Mouse (Mus musculus): Measurements from ENCODE around the gene Wdr81.

Gene Wdr81

DNA sequence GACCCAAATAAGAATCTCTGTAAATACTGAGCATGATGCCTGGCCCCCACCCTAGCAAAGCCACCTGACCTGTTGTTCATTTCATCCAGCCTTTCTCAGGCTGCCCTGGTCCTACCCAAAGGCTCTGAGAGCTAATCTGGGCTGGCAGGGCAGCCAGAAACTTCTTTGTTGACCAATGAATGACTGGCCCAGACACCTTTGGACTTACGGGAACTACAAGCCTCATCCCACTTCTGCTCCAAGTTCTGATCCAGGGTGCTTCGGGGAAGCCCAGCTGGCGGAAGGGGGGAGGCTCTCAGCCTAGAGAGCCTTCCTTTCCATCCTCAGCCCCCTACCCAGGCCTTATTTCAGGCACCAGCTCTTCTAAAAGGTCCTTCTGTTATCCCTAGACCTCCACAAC lies 15.7 kb downstream of the Wdr81 start:
- in situ Hi-C loops (cut with MboI, MseI) = no loop called here

DNA sequence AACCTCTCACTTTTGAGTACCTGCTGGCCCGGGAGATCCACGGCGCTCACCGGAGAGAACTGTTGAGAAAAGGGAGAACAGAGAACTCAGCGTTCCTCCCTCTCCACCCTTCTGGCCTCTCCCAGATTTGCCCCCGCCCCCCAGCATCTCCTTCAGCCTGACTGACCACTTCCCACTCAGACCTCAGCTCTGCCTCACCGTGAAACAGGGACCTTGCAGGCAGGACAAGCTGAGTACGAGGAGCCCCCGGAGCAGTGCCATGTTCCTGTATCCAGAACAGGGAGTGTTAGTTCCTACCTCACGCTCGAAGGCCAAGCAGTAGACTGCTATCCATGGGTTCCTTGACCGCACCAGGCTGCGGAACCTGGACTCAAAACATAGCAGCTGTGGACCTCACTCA lies 16.3 kb downstream of the Wdr81 start:
- in situ Hi-C loops (cut with MboI, MseI) = no loop called here

DNA sequence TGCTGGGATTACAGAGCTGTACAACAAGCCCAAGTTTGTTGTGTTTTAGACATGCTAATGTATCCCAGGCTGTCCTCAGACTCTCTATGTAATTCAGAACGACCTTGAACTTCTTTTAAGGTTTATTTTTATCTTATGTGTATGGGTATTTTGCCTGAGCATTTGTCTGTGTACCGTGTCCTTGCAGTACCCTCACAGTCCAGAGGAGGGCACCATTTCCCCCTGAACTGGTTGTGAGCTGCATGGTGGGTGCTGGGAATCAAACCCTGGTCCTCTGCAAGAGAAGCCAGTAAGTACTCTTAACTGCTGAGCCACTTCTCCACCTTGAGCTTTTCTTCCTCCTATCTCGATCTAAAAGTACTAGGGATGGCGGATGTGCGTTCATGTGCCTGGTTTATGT lies 20.4 kb downstream of the Wdr81 start:
- in situ Hi-C loops (cut with MboI, MseI) = no loop called here

DNA sequence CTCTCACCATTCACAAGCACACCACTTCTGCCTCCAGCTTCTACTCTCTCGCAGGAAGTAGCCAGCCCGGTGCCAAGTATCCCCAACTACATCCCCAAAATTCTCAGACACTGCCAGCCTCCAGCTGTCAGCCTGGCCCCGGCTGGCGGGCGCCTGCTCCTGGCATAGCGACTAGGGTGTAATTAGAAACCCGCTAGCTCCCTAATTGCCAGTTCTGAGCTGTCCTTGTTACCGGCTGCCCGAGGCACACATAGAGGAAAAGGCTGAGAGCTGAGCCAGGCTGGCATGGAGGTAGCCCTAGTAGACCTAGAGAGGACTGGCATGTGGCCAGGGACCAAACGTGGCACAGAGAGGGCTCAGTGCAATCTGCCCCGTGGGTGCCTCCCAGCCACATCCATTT lies 23.2 kb downstream of the Wdr81 start:
- in situ Hi-C loops (cut with MboI, MseI) = no loop called here

DNA sequence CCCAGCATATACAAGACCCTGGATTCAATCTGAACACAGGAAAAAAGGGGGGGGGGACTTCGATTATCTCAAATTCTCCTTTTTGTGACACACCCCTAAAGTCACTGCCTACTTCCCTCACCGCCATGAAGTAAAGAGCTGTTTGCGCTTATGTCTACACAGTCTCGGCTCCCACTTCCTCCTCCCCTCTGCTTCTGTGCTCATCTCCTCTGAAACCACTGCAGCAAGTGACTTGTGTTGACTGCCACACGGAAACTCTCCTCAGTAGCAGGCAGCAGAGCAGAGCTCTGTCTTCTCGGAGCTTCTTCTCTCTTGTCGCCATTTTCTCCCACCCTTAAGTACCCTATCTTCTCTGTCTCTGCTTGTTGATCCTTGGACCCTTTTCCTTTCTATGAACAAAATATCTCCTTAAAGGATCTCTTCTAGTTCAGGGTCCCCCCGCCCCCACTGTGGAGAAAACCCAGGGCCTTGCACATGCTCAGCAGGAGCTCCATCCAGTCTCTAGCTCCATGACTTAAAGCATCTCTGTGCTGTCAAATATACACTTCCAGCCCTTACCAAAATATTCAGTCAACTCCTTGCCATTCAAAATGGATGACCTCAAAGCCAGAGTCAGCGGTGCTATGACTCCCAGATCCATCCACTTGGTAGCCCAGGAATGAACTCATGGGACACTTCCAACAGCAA lies 25.4 kb downstream of the Wdr81 start:
- in situ Hi-C loops (cut with MboI, MseI) = no loop called here

DNA sequence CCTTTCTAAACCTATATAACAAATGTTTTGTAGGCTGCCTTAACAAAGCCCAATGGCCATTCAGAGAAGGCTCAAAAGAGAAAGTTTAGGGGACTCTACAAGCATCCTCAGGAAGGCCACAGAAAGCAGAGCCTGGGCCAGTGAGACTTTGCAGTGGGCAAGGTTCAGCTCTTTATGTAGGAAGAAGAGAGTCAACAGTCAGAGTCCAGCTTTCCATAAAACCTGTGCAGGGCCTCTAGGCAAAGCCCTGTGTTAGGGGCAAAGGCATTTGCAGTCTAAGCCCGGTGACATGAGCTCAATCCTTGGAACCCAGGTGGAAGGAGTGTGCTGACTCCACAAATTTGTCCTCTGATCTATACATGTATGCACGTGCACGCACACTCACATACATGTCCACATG lies 30.1 kb downstream of the Wdr81 start:
- in situ Hi-C loops (cut with MboI, MseI) = no loop called here

DNA sequence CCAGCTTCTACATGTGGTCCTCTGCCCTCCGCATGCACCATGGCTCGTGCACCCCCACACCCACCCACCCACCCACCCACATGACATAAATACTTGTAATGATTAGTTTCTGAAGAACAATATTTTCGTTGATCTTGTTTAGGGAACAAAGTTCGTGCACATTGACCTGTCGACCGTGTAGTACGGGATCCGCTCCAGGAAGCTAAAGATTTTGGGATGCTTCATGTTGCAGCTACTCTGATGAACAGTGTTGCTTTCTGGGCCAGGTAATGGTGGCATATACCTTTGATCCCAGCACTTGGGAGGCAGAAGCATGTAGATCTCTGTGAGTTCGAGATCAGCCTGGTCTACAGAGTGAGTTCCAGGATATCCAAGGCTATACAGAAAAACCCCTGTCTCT lies 30.5 kb downstream of the Wdr81 start:
- in situ Hi-C loops (cut with MboI, MseI) = no loop called here

DNA sequence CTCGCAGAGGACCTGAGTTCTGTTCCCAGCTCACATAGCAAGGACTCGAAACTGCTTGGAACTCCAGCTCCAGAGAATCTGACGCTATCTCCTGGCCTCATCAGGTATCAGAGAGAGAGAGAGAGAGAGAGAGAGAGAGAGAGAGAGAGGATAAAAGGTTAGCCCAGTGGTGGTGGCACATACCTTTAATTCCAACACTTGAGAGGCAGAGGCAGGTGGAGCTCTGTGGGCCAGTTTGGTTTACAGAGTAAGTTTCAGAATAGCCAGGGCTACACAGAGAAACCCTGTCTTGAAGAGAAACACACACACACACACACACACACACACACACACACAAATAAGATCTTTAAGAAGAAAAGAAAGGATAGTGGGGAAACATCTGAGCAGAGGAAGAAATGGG lies 31.4 kb downstream of the Wdr81 start:
- in situ Hi-C loops (cut with MboI, MseI) = no loop called here

DNA sequence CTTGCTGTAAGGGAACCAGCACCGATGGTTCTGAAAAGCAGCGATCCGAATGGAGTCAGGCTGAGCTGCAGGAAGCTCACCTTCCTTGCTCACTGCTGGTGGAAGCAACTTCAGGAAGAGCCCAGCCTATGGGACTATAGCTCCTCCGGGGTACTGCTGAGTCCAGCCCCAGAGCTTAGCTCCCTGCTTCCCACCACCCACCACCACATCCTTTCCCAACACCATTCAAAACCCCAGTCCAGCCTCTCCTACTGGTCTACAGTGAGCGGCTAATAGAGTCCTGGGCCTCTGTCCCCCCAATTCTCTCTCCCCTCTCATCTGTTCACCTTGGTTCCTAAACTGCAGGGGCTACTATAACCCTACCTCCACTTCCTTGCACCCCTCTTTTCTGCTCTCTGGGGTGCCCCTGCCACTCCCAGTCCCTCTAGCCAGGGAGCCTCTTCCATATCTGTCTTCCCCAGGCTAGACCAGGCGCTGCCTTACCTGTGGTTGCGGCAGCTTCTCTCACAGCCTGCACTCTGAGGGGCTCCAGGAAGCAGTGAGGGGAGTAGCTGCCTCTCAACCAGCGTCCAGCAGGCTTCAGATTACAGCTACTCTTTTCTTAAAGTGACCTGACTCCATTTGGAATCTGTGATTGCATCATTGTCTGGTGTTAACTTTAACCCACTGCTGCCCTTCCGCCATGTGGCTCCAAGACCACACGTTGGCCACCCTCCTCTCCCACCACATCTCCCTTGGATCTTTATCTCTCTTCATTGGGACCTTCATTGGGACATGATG lies 32.3 kb downstream of the Wdr81 start, which contains the start of gene Serpinf1:
Gene Serpinf1, minus strand, starts transcription at position 689 of the 780 bp plus-strand sequence.
- in situ Hi-C loops (cut with MboI, MseI) = no loop called here

DNA sequence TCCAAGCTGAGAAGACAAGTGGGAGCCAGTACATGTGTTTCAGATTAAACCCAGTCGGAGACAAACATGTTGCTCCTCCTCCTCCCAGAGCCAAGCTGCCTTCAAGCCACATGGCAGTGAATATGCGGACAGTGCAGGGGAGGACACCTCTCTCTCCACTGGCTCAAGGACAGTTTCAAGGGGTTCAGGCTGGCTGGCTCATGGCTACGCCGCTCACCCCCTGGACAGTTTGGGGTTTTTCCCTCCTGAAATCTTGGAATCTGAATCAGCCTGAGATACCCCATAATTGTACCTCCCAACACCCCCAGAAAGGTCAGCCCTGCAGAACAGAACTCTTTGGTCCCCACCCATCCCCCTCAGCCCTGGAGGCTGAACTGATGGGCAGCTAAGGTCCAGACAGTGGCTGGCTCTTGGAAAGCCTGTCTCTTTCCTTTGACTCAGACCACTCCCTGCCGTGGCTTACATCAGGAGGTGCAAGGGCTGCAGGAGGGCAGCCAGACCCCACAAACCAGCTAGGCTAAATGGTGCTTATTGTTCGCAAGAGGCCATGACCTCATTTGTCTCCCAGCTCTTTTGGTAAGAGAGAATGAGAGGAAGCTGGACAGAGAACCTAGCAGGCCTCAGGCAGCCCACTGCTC lies 33.0 kb downstream of the Wdr81 start:
- in situ Hi-C loops (cut with MboI, MseI) = no loop called here

DNA sequence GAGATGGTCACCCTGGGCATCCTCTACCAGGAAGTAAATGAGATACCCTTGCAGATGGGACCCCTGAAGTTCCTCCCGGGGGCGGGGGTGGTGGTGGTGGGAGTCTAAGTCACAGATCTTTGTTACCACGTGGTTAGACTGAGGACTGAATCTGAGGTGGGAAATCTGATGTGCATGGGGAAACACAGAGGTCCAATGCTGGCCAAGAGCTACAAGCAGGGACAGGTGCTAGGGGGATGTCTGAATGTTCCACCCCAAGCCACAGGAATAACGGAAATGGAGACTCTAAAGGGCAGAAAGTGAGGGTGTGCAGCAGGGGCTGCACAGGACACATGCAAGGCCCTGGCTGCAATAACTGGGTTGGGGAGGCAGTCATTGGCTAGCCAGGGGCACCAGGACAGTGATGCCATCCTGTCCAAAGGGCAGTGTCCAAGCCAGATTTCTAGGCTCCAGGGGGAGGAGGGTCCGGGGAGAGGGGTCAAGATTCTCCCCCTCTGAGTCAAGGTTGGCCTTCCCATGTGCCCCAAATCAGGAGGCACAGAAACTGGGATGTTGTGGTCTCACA lies 33.6 kb downstream of the Wdr81 start:
- in situ Hi-C loops (cut with MboI, MseI) = no loop called here

DNA sequence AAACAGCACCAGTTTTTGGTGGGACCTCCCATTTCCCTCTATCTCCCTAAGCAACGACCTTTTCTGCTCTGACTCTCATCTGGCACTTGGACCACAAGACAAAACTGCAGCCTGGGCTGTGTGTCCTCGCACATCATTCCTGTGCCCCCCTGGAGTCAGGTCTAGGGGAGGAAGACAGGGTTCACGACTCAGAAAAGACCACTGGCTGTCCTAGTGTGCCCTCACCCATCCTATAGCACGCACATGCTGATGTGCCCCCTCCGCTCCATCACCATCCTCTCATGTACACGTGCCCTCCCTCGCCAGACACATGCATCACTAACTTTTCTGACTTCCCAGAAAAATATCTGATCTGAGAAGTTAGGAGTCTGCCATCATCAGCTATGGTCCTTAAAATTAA lies 34.5 kb downstream of the Wdr81 start:
- in situ Hi-C loops (cut with MboI, MseI) = no loop called here

DNA sequence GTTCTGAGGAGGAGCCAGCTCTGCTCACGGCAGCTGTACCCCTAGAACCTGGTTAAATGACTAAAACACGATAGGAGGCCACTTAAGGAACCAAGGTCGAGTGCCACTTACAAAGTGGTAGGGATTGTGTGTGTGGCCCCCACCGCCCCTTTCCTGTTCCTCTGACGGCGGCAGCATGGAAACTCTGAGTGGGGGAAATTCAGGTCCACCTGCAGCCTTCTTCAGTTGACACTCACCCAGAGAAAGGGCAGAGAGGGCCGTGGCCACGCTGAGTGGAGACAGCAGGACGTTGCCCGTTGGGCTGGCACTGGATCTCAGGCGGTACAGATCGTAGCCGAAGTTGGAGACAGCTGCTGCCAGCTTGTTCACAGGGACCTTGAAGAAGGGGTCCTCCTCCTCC lies 38.5 kb downstream of the Wdr81 start:
- in situ Hi-C loops (cut with MboI, MseI) = no loop called here

DNA sequence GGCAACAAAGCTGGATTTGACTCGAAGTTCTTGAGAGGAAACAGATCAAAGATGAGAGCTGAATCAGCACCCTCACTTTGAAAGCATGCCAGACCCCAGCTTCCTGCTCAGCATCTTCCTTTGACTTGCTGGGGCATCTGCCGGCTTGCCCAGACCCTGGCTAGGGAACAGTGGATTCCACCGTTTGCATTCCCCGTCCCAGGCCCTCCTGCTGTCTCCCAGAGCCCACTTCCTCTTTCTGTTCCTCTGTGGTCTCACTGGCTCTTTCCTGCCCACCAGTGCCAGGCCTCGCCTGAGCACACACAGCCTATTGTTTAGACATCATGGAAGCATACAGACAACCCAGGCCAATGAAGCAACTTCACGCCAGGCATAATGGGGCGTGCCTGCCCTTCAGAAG lies 39.4 kb downstream of the Wdr81 start:
- in situ Hi-C loops (cut with MboI, MseI) = no loop called here

DNA sequence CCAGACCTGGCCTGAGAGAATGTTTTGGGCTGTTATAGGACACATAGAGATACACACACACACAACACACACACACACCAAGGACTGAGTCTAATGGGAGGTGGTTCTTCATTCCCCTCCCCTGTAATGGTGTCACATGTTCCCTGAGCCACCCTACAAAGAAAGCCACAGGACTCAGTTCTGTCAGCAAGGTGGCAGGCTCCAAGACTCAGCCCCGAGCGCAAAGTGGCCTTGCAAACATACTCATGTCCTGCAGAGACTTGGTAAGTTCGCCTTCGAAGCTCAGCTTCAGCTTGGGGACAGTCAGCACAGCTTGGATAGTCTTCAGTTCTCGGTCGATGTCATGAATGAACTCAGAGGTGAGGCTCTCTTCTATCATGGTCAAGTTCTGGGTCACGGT lies 43.9 kb downstream of the Wdr81 start:
- in situ Hi-C loops (cut with MboI, MseI) = no loop called here

DNA sequence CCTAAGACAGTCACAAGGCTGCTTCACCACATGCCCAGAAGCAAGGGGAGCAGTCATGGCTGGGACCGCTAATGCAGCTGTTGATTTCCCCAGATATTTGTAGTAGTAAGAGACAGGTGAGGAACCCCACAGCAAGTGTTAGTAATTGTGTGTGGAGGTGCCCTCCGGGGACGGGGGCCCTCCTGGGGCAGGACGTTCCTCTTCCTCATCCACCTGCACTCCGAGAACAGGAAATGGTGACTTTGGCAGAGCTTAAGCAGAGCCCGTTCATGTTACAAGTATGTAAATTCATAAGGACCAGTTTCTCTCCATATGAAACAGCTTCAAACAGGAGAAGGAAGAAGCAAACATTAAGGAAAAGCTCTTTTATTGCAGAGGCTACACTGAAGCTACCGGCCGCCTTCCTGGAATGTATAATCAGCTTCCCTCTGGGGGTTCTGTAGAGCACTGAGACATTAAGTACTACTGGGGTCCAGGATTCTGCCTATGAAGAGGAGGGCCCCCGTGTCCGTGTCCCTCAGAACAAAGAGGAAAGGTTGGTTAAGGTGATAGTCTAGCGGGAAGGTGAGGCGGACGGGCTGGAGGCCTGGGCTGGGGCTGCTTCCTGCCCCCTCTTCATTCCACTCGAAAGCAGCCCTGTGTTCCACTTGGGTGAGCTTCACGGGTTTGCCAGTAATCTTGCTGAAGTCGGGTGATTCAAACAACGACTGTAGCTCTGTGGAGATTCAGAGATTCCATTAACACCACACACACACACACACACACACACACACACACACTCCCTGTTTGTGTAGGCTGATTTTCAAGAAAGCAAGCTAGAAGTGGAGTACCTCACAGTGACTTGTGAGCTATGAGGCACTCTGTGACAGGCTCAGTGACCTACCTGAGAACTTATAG lies 44.6 kb downstream of the Wdr81 start:
- in situ Hi-C loops (cut with MboI, MseI) = no loop called here

DNA sequence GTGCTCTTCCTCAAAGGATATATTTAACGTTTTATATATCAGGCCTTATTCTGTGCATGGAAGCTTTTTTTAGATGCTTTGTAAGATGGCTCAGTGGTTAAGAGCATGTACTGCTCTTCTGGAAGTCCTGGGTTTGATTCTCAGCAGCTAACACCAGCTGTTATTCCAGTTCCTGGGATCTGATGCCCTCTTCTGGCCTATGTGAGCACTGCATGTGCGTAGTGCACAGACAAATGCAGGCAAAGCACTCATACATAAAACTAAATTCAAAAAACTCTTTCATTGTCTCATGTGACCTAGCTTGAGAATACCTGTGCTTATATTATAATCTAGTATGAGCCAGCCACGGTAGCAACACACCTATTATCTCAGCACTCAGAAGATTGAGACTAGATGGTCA lies 47.7 kb downstream of the Wdr81 start:
- in situ Hi-C loops (cut with MboI, MseI) = no loop called here

DNA sequence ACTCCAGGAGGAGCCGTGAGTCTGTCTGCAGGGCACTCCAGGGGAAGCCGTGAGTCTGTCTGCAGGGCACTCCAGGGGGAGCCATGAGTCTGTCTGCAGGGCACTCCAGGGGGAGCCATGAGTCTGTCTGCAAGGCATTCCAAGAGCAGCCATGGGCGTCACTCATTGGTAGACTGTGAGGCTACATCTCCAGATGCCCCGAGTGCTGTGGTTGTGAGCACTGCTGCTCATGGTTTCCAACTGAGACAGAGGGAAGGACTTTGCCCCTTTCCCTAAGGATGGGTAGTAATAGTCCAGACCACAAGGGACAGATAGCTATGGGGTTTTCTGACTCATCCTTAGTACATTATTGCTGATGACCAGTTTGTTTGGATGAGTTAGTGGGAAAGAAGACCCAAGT lies 48.4 kb downstream of the Wdr81 start:
- in situ Hi-C loops (cut with MboI, MseI) = no loop called here

DNA sequence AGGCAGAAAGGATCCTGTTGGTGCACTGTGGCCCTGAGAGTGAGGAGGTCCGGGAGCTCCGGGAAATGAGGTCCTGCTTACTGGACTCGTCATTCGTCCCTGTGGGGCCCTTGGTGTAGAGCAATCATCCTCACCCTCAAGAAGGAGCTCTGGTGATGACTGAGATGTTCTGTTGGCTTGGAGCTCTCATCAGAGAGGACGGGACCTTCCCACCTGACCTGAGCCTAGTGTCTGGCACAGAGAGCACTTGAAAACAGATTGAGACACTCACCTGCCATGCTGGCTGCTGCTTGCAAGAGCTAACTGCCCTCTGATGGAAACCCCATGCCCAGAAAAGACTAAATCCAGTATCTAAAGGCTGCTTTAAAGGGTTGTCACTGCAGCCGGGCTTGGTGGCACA lies 49.7 kb downstream of the Wdr81 start:
- in situ Hi-C loops (cut with MboI, MseI) = no loop called here

DNA sequence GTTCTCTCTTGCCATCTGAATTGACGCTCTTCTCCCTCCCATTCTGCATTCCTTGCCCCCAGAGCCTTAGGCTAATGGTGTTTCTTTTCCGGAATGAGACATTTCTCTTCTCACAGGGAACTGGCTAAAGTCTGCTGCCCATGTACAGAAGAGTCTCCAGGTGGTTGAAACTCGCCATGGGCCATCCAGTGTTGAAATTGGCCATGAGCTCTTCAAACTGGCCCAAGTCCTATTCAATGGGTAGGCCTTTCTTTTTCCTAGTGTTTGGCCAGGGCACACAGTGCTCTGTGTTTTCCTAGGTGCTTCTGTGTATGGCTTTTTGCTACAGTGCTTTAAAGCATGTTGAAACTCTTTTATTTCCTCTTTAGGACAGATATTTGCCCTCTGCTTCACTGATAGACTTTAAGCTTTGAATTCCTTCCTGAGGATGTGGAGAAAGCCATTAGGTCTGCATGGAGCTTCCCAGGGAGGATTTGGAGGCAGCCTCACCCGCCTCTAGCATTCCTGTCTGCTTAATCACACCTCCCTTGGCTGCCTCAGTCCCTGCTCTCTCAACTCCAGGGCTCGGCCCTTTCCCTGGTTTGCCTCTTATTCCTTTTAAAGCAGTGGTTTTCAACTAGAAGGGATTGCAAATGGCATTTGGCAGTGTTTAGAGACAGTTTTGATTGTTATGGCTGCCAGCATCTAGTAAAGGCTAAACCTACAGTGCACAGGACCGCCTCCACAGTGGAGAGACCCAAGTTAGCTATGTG lies 51.0 kb downstream of the Wdr81 start:
- in situ Hi-C loops (cut with MboI, MseI) = no loop called here

DNA sequence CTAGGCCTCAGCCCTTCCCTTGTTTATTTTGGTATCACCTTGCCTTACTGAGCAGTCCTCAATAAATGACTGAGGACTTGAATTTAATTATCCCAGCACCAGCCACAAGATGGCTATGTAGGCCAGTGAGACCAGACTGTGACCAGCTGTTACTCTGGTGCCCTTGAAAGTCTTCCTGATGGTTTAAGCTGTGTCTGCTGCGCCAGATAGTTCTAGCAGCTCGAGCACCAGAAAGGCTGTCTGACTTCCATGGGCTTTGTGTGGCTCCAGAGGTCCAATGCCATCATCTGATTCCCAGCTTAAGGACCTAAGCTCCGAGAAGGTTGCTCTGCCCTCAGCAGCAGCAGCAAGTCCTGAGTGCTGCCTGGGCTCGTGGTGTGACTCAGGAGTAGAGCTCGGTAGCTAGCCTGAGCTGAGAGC lies 52.2 kb downstream of the Wdr81 start:
- in situ Hi-C loops (cut with MboI, MseI) = no loop called here

Measured in T-helper 1 cell (primary cell).